Mouse (Mus musculus): ENCODE measurements around the gene Tmem53. TPM values are rescaled to one million over a fixed set of nuclear protein-coding genes. Genes with fewer than 3 reads are reported as not detected.

The Tmem53 gene
- polyA plus RNA-seq, 2 experiments, result 7.7 to 10.5 TPM

DNA sequence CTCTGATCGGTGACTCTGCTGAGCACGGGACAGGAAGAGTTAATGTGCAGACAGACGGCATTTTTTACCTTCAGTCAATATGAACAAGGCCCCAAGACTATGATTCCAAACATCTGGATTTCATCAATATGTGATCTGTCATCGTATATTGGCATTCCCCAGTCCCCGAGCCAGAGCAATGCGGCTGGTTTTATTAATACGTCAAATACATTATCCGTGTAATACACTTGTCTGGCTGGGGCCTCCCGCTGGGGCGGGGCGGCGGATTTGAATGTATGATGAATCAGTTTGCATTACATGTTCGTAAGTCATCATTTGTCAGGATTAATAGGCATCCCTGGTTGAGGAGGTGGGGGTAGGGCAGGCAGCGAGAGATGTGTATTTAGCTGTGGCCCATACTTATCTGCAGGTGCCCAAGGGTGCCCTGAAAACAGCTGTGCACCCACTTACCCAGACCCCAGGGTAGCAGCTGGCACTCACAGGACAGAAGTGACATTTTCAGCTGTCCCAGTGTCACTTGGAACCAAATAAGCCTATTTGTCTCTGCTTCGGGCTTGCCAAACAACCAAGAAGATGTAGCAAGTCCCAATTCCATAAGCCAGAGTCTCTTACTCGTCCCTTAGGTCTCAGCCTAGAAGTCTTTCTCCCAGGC is 63.2 kb downstream of the Tmem53 start:
- no peak overlapping the region for H3K27ac ChIP-seq (replicated peaks; ENCODE audit: low read depth, low read length)
- no peak overlapping the region for H3K4me2 ChIP-seq (replicated peaks; ENCODE audit: low read depth, low read length, severe bottlenecking)
- peaks cover 38% of the 10 kb centered on the region for H3K4me1 ChIP-seq (ENCODE audit: control insufficient read depth, insufficient read depth, low read length)
- DNase-seq (ENCODE audit: low spot score) (peak; percentile 50), ATAC-seq (ENCODE audit: low FRiP score, low read depth) (no peak)
- no peak overlapping the region for H3K4me3 ChIP-seq (replicated peaks; ENCODE audit: low read length)
- peaks cover 20% of the 10 kb centered on the region for H3K27me3 ChIP-seq (ENCODE audit: control insufficient read depth, insufficient read depth, low read length)
- TF ChIP-seq POLR2A (IDR thresholded peaks at IDR 0.05; ENCODE audit: borderline replicate concordance, extremely low read depth, insufficient read depth, insufficient read length), result no peak
- no peaks in the 10 kb centered on the region for H3K36me3 ChIP-seq (ENCODE audit: control insufficient read depth, insufficient read depth, low read length)
- WGBS, result 28% methylated on average over 16 of the region's 16 CpGs
- H3K9me3 ChIP-seq (ENCODE audit: control insufficient read depth, low read length), result no peaks in the 10 kb centered on the region
- H3K9ac ChIP-seq (ENCODE audit: low read depth, low read length, severe bottlenecking), result no peak overlapping the region

DNA sequence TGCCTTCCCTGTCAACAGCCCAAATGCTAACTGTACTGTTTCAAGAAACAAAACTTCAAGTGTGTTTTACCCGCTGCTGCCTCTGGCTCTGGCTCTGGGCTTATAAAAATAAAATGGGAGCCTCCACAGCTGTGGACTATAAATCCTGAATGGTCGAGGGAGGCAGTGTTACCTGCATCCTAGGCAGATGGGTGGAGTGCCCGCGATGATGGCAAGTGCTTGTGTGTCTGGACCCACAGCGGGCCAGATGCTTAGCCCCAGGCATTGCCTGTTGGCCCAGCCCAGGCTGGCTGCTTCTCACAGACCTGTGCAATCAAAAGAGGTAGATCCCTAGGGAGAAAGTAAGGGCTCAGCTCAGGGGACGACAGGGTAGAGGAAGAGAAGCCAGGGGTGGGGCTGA is 65.0 kb downstream of the Tmem53 start:
- ATAC-seq (ENCODE audit: low FRiP score, low read depth), result peak; percentile 40; the same call in 1 of the 2 replicates
- no peak for TF ChIP-seq POLR2A (IDR thresholded peaks at IDR 0.05; ENCODE audit: borderline replicate concordance, extremely low read depth, insufficient read depth, insufficient read length)
- Histone ChIP-seq H3K27ac (replicated peaks; ENCODE audit: low read depth, low read length) (peak overlapping the region; percentile 39; the same call in 1 of the 2 replicates), H3K4me3 (replicated peaks; ENCODE audit: low read length) (no peak overlapping the region), H3K4me1 (ENCODE audit: control insufficient read depth, insufficient read depth, low read length) (peaks cover 38% of the 10 kb centered on the region), H3K36me3 (ENCODE audit: control insufficient read depth, insufficient read depth, low read length) (no peaks in the 10 kb centered on the region), H3K4me2 (replicated peaks; ENCODE audit: low read depth, low read length, severe bottlenecking) (0 out of 2 replicates have a peak overlapping the region, but pooled peaks have one; percentile 17), H3K27me3 (ENCODE audit: control insufficient read depth, insufficient read depth, low read length) (peaks cover 20% of the 10 kb centered on the region), H3K9me3 (ENCODE audit: control insufficient read depth, low read length) (no peaks in the 10 kb centered on the region), H3K9ac (ENCODE audit: low read depth, low read length, severe bottlenecking) (no peak overlapping the region)
- DNase-seq (ENCODE audit: low spot score), result no peak
- WGBS, result 4% methylated on average over 6 of the region's 6 CpGs

DNA sequence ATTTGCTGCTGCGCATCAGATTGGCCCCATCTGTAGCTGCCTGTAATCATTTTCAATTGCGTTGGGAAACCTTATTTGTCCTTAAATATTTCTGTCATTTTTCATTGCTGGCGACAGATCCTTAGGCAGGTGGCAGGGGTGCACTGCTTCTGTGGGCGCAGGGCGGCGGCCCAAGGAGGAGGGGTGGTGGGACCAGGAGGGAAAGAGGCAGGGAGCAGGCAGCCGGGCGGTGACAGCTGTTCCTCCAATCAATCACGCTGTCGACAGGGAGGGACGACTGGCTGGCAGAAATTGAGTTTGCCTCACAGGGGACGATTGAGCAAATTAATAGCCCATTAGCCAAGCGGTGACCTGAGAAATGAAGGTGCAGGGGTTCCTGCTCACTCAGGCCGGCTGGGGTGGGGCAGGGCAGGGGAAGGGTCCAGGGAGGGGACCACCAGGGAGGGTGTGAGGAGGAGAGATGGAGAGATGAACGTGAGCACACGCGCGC is 66.0 kb downstream of the Tmem53 start:
- ATAC-seq (ENCODE audit: low FRiP score, low read depth), result no peak
- no peak for DNase-seq (ENCODE audit: low spot score)

More for the DNA sequence above, 66.0 kb downstream of the Tmem53 start:
- peaks cover 31% of the 10 kb centered on the region for H3K4me1 ChIP-seq (ENCODE audit: control insufficient read depth, insufficient read depth, low read length)
- no peak for TF ChIP-seq POLR2A (IDR thresholded peaks at IDR 0.05; ENCODE audit: borderline replicate concordance, extremely low read depth, insufficient read depth, insufficient read length)
- H3K9me3 ChIP-seq (ENCODE audit: control insufficient read depth, low read length), result no peaks in the 10 kb centered on the region
- no peak overlapping the region for H3K9ac ChIP-seq (ENCODE audit: low read depth, low read length, severe bottlenecking)
- WGBS, result 6% methylated on average over 18 of the region's 18 CpGs
- H3K36me3 ChIP-seq (ENCODE audit: control insufficient read depth, insufficient read depth, low read length), result no peaks in the 10 kb centered on the region
- no peak overlapping the region for H3K27ac ChIP-seq (replicated peaks; ENCODE audit: low read depth, low read length)
- 0 out of 2 replicates have a peak overlapping the region, but pooled peaks have one; percentile 17 for H3K4me2 ChIP-seq (replicated peaks; ENCODE audit: low read depth, low read length, severe bottlenecking)
- peaks cover 14% of the 10 kb centered on the region for H3K27me3 ChIP-seq (ENCODE audit: control insufficient read depth, insufficient read depth, low read length)
- no peak overlapping the region for H3K4me3 ChIP-seq (replicated peaks; ENCODE audit: low read length)

Other genes starting within 250 kb of the Tmem53 start
- gene Eif2b3, start 232.5 kb upstream of the Tmem53 start, polyA plus RNA-seq (2012; rRNA removed), result 20.7 and 30.0 TPM in 2 replicates
- 45.0 and 48.2 TPM in 2 replicates for gene Eif2b3, start 232.5 kb upstream of the Tmem53 start, polyA plus RNA-seq (2014; fragmentation: Nextera tagmentation; extraction: Ambion mirVana)
- 24.0 and 37.5 TPM in 2 replicates for gene Ptch2, start 155.9 kb upstream of the Tmem53 start, polyA plus RNA-seq (2012; rRNA removed)
- 11.2 and 11.4 TPM in 2 replicates for gene Ptch2, start 155.9 kb upstream of the Tmem53 start, polyA plus RNA-seq (2014; fragmentation: Nextera tagmentation; extraction: Ambion mirVana)
- gene Btbd19, start 126.2 kb upstream of the Tmem53 start, polyA plus RNA-seq (2012; rRNA removed), result 16.0 and 23.0 TPM in 2 replicates
- gene Btbd19, start 126.2 kb upstream of the Tmem53 start, polyA plus RNA-seq (2014; fragmentation: Nextera tagmentation; extraction: Ambion mirVana), result 5.0 and 6.2 TPM in 2 replicates
- 0.10 and 0.14 TPM in 2 replicates for gene Tctex1d4, start 125.2 kb upstream of the Tmem53 start, polyA plus RNA-seq (2012; rRNA removed)
- gene Tctex1d4, start 125.2 kb upstream of the Tmem53 start, polyA plus RNA-seq (2014; fragmentation: Nextera tagmentation; extraction: Ambion mirVana), result not detected in 2 replicates
- 7.3 and 8.9 TPM in 2 replicates for gene Plk3, start 118.0 kb upstream of the Tmem53 start, polyA plus RNA-seq (2012; rRNA removed)
- 4.7 and 5.8 TPM in 2 replicates for gene Plk3, start 118.0 kb upstream of the Tmem53 start, polyA plus RNA-seq (2014; fragmentation: Nextera tagmentation; extraction: Ambion mirVana)
- 1,144 and 1,706 TPM in 2 replicates for gene Rps8, start 95.7 kb upstream of the Tmem53 start, polyA plus RNA-seq (2012; rRNA removed)
- gene Rps8, start 95.7 kb upstream of the Tmem53 start, polyA plus RNA-seq (2014; fragmentation: Nextera tagmentation; extraction: Ambion mirVana), result 1,276 and 1,329 TPM in 2 replicates
- 30.4 and 36.9 TPM in 2 replicates for gene Kif2c, start 69.3 kb upstream of the Tmem53 start, polyA plus RNA-seq (2012; rRNA removed)
- gene Kif2c, start 69.3 kb upstream of the Tmem53 start, polyA plus RNA-seq (2014; fragmentation: Nextera tagmentation; extraction: Ambion mirVana), result 43.3 and 50.9 TPM in 2 replicates
- 1.4 and 1.9 TPM in 2 replicates for gene Armh1, start 174 bp downstream of the Tmem53 start, polyA plus RNA-seq (2012; rRNA removed)
- gene Armh1, start 174 bp downstream of the Tmem53 start, polyA plus RNA-seq (2014; fragmentation: Nextera tagmentation; extraction: Ambion mirVana), result 0.40 and 1.3 TPM in 2 replicates
- gene Rnf220, start 245.1 kb downstream of the Tmem53 start, polyA plus RNA-seq (2012; rRNA removed), result 126 and 139 TPM in 2 replicates
- 72.8 and 76.9 TPM in 2 replicates for gene Rnf220, start 245.1 kb downstream of the Tmem53 start, polyA plus RNA-seq (2014; fragmentation: Nextera tagmentation; extraction: Ambion mirVana)

Data from limb, embryonic 14.5 days (tissue).